Mouse (Mus musculus) left cerebral cortex, postnatal 25 days (tissue): ENCODE measurements around the gene Pnliprp2. TPM values are rescaled to one million over a fixed set of nuclear protein-coding genes. Genes with fewer than 3 reads are reported as not detected.

Experiments used
- DNase-seq, 2 experiments: peaks; one replicate each; pipeline ENCODE4 v3.0.0; 2022; ENCODE audit warnings: low spot score in 2 of 2, mixed read lengths in 1 of 2
- intact Hi-C: fragments of 180-260 bp; cut with DNase I; formaldehyde crosslinking; loops from one replicate; pipeline ENCODE4 v1.15.1; 2025
- total RNA-seq, 2 experiments: library from RNA; stranded (reverse); gene quantifications; 2 replicates each; pipeline ENCODE4 v1.2.3; 2021

Pnliprp2 gene
- total RNA-seq, 2 experiments from 2014 or later = not detected

DNA sequence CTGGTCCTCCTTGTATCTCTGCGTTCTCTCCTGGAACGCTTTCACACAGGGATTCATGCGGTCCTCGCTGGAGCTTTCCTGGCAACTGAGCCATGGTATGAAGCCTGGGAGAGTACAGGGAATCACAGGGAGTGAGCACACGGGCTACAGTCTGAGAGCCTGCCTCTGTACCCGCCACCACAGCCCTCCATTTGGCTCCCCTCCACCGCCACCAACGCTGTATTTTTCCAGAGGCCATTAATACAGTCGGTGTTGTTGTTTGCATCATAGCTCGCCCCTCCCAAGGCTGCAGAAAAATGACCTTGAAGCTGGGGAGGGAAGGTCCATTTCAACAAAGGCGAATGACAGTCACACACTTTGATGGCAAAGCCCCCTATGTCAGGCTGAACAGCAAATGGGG lies 29.7 kb downstream of the Pnliprp2 start:
- no peak for DNase-seq

DNA sequence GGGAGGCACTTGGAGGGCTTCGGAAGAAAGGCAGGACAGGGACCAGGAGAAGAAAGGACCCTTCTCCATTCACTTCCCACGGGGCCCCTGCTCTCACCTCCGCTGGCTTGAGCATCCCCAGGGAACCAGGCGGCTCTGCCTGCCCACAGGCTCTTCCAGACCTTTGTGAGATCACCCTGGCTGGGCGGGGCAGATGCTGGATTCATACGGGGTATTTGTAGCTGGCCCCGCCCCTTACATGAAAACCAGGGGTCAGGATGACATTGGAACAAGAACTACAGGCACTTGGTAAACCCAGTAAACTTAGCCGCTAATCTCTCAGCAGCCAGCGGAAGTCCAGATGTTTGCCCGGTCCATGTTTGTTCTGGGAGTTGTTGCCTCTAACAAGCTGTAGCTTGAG lies 34.8 kb downstream of the Pnliprp2 start, which contains the start of gene 1700019N19Rik:
TSS of gene 1700019N19Rik (minus strand) at position 178 of the 400 bp plus-strand sequence.
- intact Hi-C loops = no loop called here
- DNase-seq = no peak

More for the DNA sequence above, 29.7 kb downstream of the Pnliprp2 start:
- intact Hi-C loops = no loop called here

DNA sequence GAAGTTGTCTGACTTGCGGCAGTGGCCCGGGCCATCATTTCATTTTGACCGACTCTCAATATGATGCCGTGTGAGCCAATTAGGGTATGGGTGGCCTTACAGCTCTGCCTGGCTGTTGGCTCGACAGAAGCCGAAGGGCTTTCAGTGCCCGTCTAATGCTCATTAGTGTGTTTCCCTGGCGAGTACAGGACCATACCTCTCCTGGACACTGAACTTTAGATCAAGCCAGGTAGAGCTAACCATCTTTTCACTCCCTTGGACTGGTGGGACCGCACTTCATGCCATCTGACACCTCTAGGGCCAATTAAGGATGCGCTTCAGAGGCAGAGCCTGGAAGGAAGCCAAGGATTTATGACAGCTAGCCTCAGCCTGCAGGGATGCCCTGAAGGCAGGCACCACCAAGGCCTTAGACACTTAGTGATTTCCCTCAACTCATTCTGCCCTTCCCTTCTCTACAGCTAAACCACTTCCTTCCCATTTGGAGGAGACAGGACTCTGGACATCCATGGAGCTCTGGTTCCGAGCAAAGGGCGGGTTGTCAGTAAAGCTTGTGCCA lies 35.7 kb downstream of the Pnliprp2 start:
- intact Hi-C loops = no loop called here

DNA sequence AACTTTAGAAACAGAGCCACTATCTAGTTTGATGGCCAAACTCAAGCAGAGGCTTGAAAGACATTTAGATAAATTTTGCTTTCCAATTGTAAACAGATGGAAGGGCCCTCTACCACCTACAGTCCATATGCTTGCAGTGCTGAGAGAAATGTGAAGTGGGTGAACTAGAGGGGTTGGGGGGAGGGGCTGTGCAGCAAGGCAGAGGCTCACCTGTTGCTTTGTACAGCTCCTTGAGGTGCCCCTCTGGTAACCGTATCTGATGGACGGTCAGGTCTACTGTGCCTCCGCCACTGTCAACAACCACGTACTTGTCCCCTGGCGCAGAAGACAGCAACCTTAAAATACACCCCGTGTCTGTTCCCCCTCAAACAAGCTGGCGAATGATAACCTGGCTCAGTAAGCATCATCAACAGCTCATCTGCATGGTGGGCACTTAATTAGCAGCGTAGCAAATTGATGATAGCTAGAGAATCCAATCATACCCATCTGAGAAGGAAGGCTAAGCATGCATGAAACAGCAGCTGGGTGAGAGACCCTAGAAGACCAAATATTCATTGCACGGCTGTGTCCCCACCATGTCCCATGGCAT lies 45.8 kb downstream of the Pnliprp2 start:
- DNase-seq = peak; percentile 60 to 88
- intact Hi-C loops = loop anchor here (1.0 to 2.0 kb wide), 2 partner anchors 11 to 42 kb away; no protein-coding TSS in a partner anchor

More for the DNA sequence above, 35.7 kb downstream of the Pnliprp2 start:
- DNase-seq = no peak

DNA sequence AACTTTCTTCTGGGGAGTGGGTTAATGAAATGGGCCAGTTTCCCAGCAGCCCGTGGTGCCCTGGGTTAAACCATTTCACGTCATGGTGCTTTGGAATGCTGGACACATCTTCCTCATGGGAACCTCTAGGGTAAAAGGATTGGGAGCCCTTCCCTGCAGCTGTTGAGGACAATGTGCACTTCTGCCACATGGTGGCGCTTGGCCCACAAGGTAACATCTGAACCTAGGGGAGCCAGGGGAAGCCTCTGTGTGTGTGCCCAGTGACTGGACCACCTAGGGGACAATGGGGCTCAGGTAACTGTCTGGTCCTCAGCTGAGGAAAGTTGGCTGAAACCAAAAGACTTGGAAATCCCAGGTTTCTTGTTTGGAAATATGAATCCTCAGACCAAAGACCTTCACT lies 46.8 kb downstream of the Pnliprp2 start:
- peak; percentile 72 to 80 for DNase-seq
- intact Hi-C loops = loop anchor here (1.0 to 2.0 kb wide), 2 partner anchors 98 to 402 kb away; no protein-coding TSS in a partner anchor

DNA sequence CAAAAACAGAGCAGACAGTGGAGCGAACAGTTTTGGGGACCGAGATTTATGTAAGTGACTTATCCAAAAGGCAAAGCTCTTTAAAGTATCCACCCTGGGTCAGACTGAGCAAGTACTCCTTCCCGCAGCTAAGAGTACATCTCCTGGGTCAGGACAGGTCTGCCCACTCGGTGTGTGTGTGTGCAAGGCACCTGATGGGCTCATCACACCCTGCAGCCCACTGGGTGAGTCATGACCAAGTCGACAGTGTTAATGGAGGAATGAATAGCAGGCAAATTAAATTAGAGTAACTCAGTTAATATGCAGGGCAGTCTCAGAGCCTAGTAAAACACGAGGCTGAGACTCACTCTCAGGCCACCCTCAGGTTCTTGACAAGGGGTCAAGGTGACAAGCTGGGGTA lies 49.3 kb downstream of the Pnliprp2 start:
- intact Hi-C loops = no loop called here
- DNase-seq = no peak

DNA sequence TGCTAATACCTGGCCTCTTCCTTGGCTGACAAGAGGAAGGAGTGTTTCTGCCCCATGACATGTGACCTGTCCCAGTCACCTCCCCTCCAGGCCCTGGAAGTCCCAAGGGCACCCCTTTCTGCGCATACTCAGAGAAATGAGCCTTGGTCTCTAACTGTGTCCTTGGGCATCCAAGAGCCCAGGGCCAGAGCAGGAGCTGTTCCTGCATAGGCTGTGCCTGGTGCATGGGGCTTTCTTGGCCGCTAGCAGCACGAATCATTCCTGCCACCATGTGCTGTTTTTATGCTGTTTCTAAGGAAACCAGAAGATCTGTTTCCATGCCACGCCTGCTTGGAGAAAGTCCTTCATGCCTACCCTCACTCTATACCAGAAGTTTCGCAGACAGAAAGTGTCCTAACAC lies 51.0 kb downstream of the Pnliprp2 start:
- intact Hi-C loops = no loop called here
- peak in 1 of 2 experiments; percentile 67 for DNase-seq

DNA sequence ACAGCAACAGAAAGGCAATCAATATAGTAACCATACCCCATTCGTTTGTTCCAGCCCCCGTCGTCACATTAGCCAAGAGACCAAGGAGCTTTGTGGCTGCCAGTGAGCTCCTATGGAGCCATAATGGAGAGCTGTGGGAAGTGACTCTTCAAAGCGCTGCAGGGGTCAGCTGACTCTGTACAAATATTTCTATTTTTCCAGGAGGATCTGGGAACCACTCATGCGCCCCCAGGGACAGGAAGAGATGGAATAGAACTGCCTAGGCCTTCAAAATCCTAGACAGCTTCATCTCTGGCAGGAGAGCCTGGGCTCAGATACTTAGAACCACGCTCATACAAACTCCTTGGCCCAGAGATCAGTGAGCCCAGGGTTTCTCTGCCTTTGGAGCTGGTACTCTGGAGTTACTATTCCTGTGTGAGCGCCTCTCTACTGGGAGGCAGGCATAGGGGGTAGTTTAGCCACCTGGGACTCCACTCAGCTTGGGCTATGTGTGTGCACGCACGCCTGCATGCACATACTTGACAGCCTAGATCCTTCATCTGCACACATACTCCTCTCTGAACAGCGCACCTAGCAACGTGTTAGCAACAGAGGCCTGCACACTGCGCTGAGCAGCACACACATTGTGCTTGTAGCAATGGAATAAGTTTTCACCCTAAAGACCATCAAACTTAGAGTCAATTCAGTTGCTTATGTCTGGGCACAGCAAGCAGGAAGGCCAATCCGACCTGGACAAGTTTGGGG lies 55.8 kb downstream of the Pnliprp2 start:
- no peak for DNase-seq

DNA sequence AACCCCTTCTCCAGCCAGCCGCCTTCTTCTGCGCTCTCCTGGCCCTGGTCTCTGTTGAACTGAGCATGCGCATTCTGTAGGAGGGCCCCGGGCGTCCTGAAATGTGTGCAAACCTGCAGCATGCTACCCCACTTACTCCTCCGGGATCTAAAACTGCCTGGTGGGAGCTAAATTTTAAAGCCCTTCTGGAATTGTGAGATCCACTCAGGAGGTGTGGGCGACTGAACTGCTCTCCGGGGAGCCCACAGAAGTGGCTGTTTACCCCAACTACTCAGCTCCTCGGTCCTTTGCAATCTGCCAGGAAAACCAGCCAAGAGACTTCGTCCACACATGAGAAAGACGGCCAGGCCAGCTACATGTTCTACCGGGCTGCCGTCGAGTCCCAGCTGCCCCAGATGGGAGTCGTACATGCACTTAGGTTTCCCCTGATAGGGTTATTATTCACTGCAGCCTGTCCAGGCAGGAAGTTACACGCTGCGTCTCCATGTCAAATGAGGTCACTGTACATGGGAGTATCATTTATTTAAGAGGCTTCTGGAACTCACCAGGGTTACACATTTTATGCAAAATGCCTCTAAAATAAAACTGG lies 57.0 kb downstream of the Pnliprp2 start:
- intact Hi-C loops = loop anchor here (1.0 to 2.0 kb wide), 2 partner anchors 11 to 40 kb away; no protein-coding TSS in a partner anchor
- peak; percentile 59 to 95 for DNase-seq

More for the DNA sequence above, 55.8 kb downstream of the Pnliprp2 start:
- intact Hi-C loops = no loop called here

DNA sequence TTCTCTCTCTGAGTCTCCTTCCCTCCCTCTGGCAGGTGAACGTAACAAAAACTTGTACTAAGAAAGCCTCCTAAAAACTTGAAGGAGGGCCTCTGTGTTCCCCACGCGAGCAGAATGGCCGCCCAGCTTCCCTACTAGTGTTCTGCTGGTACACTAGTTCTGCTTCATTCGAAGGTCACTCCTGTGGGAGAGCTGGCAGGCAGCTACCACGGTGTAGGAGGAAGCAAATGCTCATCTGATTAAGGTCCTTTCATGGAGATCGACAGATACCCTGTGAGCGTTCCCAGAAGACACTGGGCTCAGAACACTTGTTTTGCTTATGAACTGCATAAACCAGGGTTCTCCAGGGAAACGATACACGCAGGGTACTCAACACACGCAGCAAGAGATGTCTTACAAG lies 57.9 kb downstream of the Pnliprp2 start:
- DNase-seq = no peak
- intact Hi-C loops = loop anchor here (2.0 kb wide), 1 partner anchor 39 kb away; no protein-coding TSS in a partner anchor

DNA sequence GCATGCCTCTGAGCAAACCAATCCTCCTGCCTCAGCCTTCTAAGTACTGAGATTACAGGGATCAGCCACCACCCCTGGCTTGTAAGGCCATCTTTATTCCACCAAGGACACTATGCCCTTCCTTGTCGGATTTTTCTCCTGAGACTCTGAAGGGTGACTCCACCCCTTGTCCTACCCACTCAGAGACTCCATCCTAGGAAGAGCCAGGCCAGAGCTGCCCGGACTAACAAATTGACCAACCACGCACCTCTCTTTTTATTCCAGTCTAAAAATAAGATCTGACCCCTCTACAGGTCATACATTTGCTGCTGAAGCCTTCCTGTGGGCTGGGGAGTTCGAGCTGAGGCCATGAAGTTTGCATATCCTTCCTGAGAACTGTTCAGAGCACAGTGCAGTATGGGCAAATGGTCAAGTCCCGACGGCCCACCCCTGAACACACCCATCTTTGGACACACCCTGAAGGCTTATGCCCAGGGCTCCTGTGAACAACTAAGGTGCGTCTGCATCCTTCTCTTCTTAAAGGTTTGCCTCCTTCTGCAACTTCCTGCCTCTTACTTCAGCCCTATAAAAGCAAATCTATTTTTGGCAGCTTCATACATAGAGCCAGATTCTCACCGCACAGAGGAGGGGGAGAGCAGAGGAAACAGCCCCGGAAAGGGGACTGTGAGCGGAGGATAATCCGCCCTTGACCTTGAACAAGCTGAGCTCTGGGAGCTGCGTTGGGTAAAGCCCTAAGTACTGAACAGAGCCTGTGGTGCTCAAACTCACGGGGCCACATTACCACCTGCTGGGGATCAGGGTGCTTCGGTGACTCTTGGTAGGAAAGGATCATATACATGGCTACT lies 59.3 kb downstream of the Pnliprp2 start:
- intact Hi-C loops = no loop called here
- DNase-seq = peak in 1 of 2 experiments; percentile 63

DNA sequence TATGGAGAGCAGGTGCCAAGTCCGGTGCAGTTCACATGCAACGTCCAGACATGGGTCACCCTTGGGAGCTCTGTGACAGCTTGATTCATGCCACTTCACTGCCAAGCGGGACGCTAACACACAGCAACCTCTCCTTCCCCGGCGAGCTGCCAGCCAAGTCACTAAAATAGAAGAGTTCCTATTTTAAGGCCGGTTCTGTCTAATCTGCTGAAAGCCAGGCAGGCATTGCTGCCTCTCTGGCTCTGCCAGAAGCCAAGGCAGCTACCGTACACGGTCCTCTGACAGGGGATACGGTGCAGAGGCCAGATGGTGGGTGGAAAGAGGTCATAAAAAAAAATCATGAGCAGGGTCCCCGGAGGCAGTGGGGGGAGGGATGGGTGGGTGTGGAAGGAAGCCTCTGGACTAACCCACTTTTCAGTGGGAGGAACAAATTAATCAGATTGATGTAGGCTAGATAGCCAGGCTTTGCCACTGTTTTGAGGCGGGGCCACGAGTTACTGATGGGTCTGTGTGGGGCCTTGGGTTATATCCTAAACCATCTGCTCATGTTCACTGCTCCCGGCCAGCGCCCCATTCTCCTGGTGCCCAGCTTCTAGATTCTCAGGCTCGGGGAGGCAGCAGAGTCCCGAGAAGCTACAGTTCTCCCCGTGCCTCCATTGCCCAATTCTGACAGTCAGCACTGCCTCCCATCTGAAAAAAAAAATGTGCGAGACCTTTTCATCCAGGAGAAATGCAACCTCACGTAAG lies 63.1 kb downstream of the Pnliprp2 start:
- intact Hi-C loops = loop anchor here (2.0 kb wide), 1 partner anchor 36 kb away; no protein-coding TSS in a partner anchor
- peak; percentile 76 to 94 for DNase-seq

DNA sequence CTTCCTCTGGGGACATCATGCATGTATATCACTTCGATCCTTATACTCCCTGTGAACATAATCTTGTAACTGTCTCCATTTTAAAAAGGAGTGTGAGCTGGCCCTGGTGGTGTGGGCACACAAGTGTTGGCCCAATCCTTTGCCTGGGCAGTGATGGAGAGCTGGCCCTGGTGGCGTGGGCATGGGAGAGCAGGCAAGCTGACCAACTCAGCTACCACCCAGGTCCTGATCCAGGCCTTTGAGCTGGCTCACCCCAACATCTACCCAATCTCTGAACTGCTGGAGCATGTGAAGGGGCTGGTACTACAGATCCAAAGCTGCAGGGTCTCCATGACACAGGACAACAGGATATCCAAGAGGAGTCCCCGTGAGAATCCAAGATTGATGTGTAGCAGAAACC lies 63.8 kb downstream of the Pnliprp2 start:
- intact Hi-C loops = loop anchor here (2.0 kb wide), 1 partner anchor 36 kb away; no protein-coding TSS in a partner anchor
- no peak for DNase-seq

DNA sequence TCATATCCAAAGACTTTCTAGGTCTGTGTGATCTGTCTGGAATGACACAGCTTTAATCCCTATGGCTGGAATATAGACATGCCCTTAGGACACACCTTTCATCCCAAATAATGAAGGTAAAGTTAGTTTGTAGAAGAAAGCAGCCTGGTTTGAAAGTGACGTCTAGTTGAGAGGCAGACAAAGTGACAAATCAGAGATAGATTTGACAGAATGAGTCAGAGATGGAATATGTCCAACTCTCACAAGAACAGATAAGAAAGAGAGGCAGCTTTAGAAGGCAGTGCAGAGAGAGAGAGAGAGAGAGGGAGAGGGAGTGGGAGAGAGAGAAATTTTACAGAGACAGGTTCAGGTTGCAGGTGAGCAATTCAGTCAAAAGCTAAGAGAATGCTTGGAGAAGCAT lies 64.8 kb downstream of the Pnliprp2 start:
- intact Hi-C loops = no loop called here

More for the DNA sequence above, 64.8 kb downstream of the Pnliprp2 start:
- DNase-seq = no peak

Other genes starting within 250 kb of the Pnliprp2 start
- gene Ccdc172, start 247.7 kb upstream of the Pnliprp2 start, total RNA-seq = not detected
- 1 to 10 TPM; 2.1 to 2.6 TPM for gene Pnlip, start 107.2 kb upstream of the Pnliprp2 start, total RNA-seq
- gene Pnliprp1, start 30.8 kb upstream of the Pnliprp2 start, total RNA-seq = not detected
- under 1 TPM; 0.34 to 0.39 TPM for gene 1700019N19Rik, start 34.7 kb downstream of the Pnliprp2 start, total RNA-seq
- gene Eno4, start 183.7 kb downstream of the Pnliprp2 start, total RNA-seq = 1 to 10 TPM; 2.2 to 2.3 TPM
- 100 to 1,000 TPM; 211 to 218 TPM for gene Hspa12a, start 183.9 kb downstream of the Pnliprp2 start, total RNA-seq